Mouse (Mus musculus): ENCODE measurements around the gene Efhc1.
A peak's percentile ranks its signal among the peaks of the same experiment; 100 is the strongest.

Gene Efhc1

GRCm38 (mm10) chr1:21007941-21008701 is 56.7 kb downstream of the Efhc1 start:
- no peak for DNase-seq

GRCm38 (mm10) chr1:21008891-21009290 is 57.5 kb downstream of the Efhc1 start:
- DNase-seq, result peak; percentile 53 to 77

GRCm38 (mm10) chr1:21010282-21010800 is 58.9 kb downstream of the Efhc1 start:
- DNase-seq, result peak; percentile 59 to 72

- peak; percentile 66 to 76 for DNase-seq
Observed at GRCm38 (mm10) chr1:21014463-21014862, 63.0 kb downstream of the Efhc1 start.

- DNase-seq, result no peak
Observed at GRCm38 (mm10) chr1:21023101-21023500, 71.7 kb downstream of the Efhc1 start.

- no peak for DNase-seq
Observed at GRCm38 (mm10) chr1:21025203-21025602, 73.8 kb downstream of the Efhc1 start.

- DNase-seq, result no peak
Observed at GRCm38 (mm10) chr1:21026534-21026933, 75.1 kb downstream of the Efhc1 start.

- no peak for DNase-seq
Observed at GRCm38 (mm10) chr1:21029000-21029399, 77.6 kb downstream of the Efhc1 start.

- DNase-seq, result no peak
Observed at GRCm38 (mm10) chr1:21031650-21032049, 80.2 kb downstream of the Efhc1 start.

GRCm38 (mm10) chr1:21033065-21033791 is 81.8 kb downstream of the Efhc1 start:
- DNase-seq, result no peak

- no peak for DNase-seq
Observed at GRCm38 (mm10) chr1:21033792-21034119, 82.3 kb downstream of the Efhc1 start.

- no peak for DNase-seq
Observed at GRCm38 (mm10) chr1:21035878-21036277, 84.5 kb downstream of the Efhc1 start.

GRCm38 (mm10) chr1:21037881-21038601 is 86.6 kb downstream of the Efhc1 start:
- DNase-seq, result no peak

- DNase-seq, result no peak
Observed at GRCm38 (mm10) chr1:21039564-21039963, 88.1 kb downstream of the Efhc1 start.

- DNase-seq, result no peak
Observed at GRCm38 (mm10) chr1:21040173-21040572, 88.7 kb downstream of the Efhc1 start.
